Mouse (Mus musculus) Muller cell, postnatal 12 days (primary cell): ENCODE data around the gene Nhlh1.
A peak's percentile ranks its signal among the peaks of the same experiment; 100 is the strongest.

Experiments
- DNase-seq: peaks from one replicate; pipeline ENCODE4 v3.0.0-alpha.2; 2015; ENCODE audit errors: inconsistent ontology term

Nhlh1 gene

GRCm38 (mm10) chr1:172057491-172057921, at the start of gene Nhlh1:
Nhlh1 (minus strand) TSS chr1:172057573.
- no peak for DNase-seq

- DNase-seq: no peak
Observed at GRCm38 (mm10) chr1:172105101-172105500, 47.7 kb upstream of the Nhlh1 start.

DNA sequence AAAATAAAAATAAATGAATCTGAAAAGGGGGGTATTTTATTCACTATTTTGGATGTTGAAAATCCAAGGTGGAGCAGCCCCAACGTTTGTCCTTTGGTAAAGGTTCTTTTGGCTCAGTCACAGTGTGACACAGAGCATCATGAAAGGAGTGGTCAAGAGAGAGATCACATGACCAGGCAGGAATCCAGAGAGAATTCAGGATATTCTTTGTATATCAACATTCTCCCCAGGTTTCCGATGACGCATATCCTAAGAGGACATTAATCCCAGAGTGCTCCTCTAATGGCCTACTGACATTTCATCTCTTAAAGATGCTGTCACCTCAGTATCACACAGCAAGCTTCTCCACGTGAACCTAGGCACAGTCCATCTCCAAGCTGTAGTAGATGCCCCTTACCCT, 46.2 kb upstream of the Nhlh1 start:
- no peak for DNase-seq

GRCm38 (mm10) chr1:172099325-172100033, 42.1 kb upstream of the Nhlh1 start:
- DNase-seq: peak; percentile 36

- no peak for DNase-seq
Observed at GRCm38 (mm10) chr1:172095202-172095601, 37.8 kb upstream of the Nhlh1 start.

- DNase-seq: no peak
Observed at GRCm38 (mm10) chr1:172094295-172094694, 36.9 kb upstream of the Nhlh1 start.

- no peak for DNase-seq
Observed at GRCm38 (mm10) chr1:172093522-172093921, 36.1 kb upstream of the Nhlh1 start.

DNA sequence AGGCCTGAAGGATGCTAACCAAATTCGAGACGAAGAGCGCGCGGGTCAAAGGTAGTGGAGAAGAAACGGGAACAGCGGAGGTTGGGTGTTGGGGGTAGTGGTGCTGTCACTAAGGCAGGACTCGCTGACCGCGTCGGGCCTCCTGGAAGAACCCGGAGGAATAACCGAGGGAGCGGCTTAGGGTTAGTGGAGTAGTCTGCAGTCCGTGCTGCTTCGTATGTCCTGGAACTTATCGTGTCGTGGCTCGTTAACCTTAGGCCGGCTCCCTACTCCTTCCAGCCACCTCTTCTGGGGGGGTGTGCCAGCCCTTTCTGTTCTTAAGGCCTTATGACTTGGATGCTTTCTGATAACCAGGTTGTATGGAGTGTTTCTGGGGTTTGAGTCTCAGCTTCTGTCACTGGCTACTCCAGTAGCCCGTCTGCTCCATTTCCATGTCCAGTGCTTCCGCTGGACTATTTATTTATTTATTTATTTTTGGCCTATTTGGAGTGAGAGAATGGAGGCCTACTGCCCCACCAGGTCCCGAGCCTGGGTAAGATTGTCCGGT, 25.6 kb upstream of the Nhlh1 start:
- DNase-seq: no peak

GRCm38 (mm10) chr1:172082101-172082898, 24.9 kb upstream of the Nhlh1 start, which contains the start of the genes Copa and Ncstn:
Copa (plus strand) TSS chr1:172082529.
Ncstn (minus strand) TSS chr1:172082795.
- DNase-seq: peak; percentile 94

GRCm38 (mm10) chr1:172077981-172078380, 20.6 kb upstream of the Nhlh1 start:
- DNase-seq: no peak

DNA sequence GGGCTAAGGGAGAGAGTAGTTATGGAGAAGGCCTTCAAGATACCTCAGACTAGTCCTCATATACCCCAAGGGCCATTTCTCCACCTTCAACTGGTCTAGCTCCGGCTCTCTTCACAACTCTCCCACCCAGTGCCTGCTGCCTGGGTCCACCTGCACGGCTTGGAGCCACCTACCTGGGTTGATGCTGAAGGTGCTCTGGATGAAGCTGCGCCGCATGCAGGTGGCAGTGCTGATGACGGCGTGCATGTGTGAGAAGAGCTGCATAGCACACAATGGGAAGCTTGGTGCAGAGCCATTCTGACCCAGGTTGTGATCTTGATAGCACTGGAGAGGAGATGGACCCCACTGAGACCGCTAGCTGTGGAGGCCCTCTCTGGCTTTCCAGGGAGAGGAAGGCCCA, 15.2 kb upstream of the Nhlh1 start:
- no peak for DNase-seq

DNA sequence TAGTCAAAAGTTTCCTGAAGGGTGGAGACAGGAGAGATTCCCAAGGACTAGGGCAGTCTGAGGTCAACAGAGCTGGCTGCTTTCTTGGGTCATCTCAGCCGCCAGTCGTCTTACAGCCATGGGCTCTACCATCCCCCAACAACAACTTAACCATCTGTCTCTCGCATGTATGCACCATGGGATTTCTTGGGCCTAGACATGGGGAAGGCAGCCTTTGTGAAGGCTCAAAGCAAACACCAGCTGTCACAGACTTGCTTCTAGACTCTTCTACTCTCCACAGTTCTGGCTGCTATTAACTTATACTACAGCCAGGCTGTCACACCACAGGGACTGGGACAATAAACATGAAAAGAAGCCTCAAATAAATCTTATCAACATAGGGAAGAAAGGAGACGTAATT, 14.2 kb upstream of the Nhlh1 start:
- no peak for DNase-seq

DNA sequence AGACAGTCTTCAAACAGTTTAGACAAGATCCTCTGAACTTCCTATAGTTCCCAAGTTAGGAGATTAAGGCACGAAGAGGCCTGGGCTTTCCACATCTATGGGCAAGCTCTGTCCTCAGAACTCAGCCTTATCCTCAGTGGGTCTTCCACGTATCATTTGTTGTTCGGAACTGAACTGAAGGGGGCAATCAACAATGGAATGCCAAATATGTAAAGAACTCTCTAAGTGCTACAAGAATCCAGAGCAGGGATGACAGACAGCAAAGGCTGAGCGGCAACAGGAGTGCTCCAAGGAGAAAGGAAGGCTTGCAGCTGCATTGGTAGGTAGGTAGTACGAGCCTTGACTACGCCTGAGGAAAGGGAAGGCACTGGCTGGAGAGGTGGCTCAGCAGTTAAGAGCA, 12.9 kb upstream of the Nhlh1 start:
- no peak for DNase-seq

GRCm38 (mm10) chr1:172064613-172065141, 7.3 kb upstream of the Nhlh1 start:
- DNase-seq: no peak

DNA sequence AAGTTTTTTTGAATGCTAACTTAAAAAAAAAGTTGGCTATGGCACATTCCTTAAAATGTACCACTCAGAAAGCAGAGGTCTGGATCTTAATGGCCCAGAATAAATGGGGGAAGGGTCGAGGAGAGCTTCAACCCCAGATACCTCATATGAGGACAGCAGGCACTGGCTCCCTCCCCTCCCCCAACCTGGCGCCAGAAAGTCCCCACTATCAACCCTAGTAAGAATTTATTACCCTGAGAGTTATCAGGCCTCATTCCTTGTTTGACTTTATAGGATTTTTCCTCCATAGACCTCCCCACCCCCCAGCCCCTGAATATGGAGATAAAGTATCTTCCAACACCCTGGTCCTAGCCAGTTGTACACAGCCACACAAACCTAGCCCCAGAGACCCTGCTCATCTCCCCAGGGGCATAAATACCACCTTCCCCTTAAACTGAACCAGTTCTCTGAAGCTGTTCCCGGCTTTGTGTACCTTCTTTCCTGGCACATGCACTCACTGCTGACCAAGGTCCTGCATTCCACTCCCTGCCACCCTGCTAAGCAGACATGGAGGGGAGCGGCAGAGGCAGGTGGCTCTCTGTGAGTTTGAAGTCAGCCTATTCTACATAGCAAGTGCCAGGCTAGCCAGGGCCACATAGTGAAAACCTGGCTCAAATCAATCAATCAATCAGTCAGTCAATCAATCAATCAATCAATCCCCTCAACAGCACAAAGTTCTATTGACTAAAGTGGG, 6.1 kb upstream of the Nhlh1 start:
- DNase-seq: no peak

GRCm38 (mm10) chr1:172062101-172062500, 4.7 kb upstream of the Nhlh1 start:
- DNase-seq: no peak

DNA sequence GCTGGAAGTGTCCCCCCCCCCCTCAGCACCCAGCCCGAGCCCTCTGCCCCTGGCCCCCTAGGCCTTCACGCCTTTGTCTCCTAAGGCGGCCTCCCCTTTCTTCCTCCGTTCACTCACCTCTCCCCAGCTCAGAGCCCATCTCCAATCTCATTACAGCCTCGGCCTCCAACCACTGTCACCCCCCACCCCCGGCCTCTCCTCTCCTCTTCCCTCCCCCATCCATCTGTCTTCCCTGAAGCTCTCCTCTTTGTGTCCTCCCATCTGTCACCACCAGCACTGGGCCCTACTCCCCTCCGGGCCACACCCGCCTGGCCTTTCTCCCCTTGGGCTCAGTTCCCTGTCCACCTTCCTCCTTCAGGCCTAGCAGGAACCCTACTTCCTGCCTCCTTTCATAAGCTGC, 3.8 kb upstream of the Nhlh1 start:
- DNase-seq: no peak

- DNase-seq: no peak
Observed at GRCm38 (mm10) chr1:172060659-172061058, 3.3 kb upstream of the Nhlh1 start.

DNA sequence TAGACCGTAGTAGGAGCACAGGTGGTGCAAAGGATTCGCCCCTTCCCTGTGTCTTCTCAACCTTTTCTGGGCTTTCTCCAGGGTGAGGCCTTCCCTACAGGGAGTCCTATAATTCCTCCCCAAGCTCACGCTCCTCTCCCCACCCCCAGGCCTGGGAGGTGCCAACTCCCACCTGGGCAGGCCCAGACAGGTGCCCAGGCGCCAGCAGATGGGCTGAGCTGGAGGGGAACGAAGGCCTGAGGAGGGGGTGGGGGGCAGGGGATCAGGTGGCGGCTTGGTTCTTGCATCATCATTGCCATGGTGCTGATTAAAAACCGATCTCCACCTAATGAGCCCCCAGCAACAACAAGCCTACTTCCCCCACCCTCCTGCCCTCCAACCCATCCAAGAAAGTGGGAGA, 1.5 kb upstream of the Nhlh1 start:
- DNase-seq: no peak

GRCm38 (mm10) chr1:172058321-172058720, 948 bp upstream of the Nhlh1 start:
- DNase-seq: no peak

DNA sequence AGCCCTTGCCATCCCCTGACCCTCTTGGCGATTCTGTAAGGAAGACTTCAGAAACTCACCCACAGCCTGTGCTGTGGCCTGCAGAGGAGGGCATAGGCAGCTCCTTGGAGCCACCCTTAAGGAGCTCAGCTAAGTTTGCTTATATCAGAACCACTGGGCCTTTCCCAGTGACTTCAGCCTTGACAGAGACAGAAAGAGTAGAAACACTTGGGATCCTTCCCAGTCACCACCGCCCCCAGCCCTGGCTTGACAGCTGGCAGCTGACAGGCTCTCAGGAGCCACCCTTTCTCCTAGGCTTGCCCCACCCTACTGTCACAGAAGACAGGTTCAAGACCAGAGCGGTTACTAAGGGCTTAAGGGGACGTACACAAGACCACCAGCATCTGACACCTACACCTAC, 1.1 kb downstream of the Nhlh1 start:
- DNase-seq: no peak
